Mouse (Mus musculus) C2C12 (cell line): ENCODE data around the gene Tmem51. TPM values are rescaled to one million over a fixed set of nuclear protein-coding genes. Genes with fewer than 3 reads are reported as not detected.

Experiments used
- H3K27me3 ChIP-seq: one replicate; pipeline ENCODE4 v1.6.1; 2011; ENCODE audit not compliant: control insufficient read depth, insufficient read depth, insufficient read length
- H3K36me3 ChIP-seq: one replicate; pipeline ENCODE4 v1.6.1; 2011; ENCODE audit not compliant: control insufficient read depth, insufficient read depth
- H3K4me3 ChIP-seq: one replicate; pipeline ENCODE4 v1.5.1; 2011; ENCODE audit warnings: mild to moderate bottlenecking, control low read depth; ENCODE audit not compliant: poor library complexity, insufficient read depth, severe bottlenecking
- H3K79me2 ChIP-seq: one replicate; pipeline ENCODE4 v1.6.1; 2011; ENCODE audit not compliant: control insufficient read depth, insufficient read depth
- H3K79me3 ChIP-seq: one replicate; pipeline ENCODE4 v1.6.1; 2011; ENCODE audit warnings: low read depth, control low read depth
- H3ac ChIP-seq: one replicate; pipeline ENCODE3; 2011; ENCODE audit warnings: low read depth; ENCODE audit not compliant: control insufficient read depth, insufficient read length
- CEBPB ChIP-seq: IDR thresholded peaks from one replicate; pipeline ENCODE4 v1.6.1; 2011; ENCODE audit warnings: low read depth, mild to moderate bottlenecking, control low read depth, moderate library complexity
- CTCF ChIP-seq: IDR thresholded peaks from one replicate; pipeline ENCODE4 v1.5.1; 2011; ENCODE audit not compliant: control insufficient read depth, insufficient read depth, insufficient read length
- FOSL1 ChIP-seq: IDR thresholded peaks from one replicate; pipeline ENCODE4 v1.8.0; 2011; ENCODE audit warnings: mild to moderate bottlenecking, low read length; ENCODE audit not compliant: poor library complexity, insufficient read depth, severe bottlenecking
- MAX ChIP-seq: IDR thresholded peaks from one replicate; pipeline ENCODE4 v1.6.1; 2011; ENCODE audit warnings: mild to moderate bottlenecking, control low read depth
- MYOD1 ChIP-seq: IDR thresholded peaks from one replicate; pipeline ENCODE4 v1.6.1; 2011; ENCODE audit warnings: low read depth; ENCODE audit not compliant: control insufficient read depth, insufficient read length
- MYOG ChIP-seq: IDR thresholded peaks from one replicate; pipeline ENCODE4 v1.6.1; 2011; ENCODE audit not compliant: control insufficient read depth, insufficient read length; ENCODE audit errors: extremely low read depth
- USF1 ChIP-seq: IDR thresholded peaks from one replicate; pipeline ENCODE4 v1.6.1; 2011; ENCODE audit warnings: low read depth, mild to moderate bottlenecking, control low read depth, moderate library complexity
- polyA plus RNA-seq: library from polyadenylated mRNA; unstranded; fragments of >200 nt; fragmentation: generic; extraction: Trizol; gene quantifications from one replicate; pipeline ENCODE4 v1.2.1, GENCODE M21; 2012; ENCODE audit warnings: missing spikeins

The Tmem51 gene
- polyA plus RNA-seq, 1 experiment = not detected

DNA sequence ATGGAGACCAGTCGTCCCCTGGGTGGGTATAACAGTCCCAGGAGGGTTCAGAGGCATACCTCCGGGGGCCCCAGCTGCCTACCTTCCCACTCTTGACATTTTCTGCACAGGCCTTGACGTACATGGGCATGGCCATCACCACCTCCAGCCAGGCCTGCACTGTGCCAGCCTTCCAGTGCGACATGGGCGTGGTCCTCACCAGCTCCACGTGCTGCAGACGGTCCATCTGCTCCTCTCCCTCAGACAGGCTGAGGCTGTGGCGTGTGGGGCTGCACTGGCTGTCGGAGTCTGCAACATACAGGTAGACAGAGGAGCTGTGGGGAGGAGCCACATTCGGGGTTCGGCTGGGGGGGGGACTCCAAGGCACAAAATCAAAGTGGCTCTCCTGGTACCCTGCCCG lies 33.9 kb upstream of the Tmem51 start:
- no peaks in the 10 kb centered on the region for H3K36me3 ChIP-seq
- no peak overlapping the region for H3K4me3 ChIP-seq
- H3K27me3 ChIP-seq = no peaks in the 10 kb centered on the region
- no peaks in the 10 kb centered on the region for H3K79me3 ChIP-seq
- no peaks in the 10 kb centered on the region for H3K79me2 ChIP-seq
- TF ChIP-seq CEBPB (no peak), FOSL1 (no peak), USF1 (no peak), CTCF (no peak), MYOD1 (no peak), MYOG (no peak), MAX (no peak)
- no peak overlapping the region for H3ac ChIP-seq

DNA sequence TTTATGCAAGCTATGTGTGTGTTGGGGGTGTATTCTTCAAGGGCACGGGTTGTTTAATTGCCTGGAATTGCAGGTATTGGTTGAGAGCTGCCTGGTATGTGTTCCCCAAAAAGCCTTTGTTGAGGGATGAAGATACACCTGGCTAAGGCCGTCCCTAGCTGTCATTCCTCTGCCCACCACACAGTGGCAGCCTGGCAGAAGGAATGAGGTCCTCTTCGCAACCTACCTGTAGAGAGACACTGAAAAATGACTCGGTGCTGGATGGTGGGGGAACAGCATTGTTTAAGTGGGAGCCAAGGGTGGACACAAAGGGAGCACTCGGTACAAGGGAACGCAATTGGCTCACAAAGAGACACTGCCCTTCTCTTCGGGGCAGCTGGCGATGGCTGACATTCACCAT lies 29.2 kb upstream of the Tmem51 start:
- H3K79me3 ChIP-seq = no peaks in the 10 kb centered on the region
- H3K27me3 ChIP-seq = no peaks in the 10 kb centered on the region
- no peak overlapping the region for H3ac ChIP-seq
- TF ChIP-seq CEBPB (no peak), USF1 (no peak), MYOD1 (no peak), CTCF (no peak), MAX (no peak), FOSL1 (no peak), MYOG (no peak)
- no peaks in the 10 kb centered on the region for H3K79me2 ChIP-seq
- no peak overlapping the region for H3K4me3 ChIP-seq
- no peaks in the 10 kb centered on the region for H3K36me3 ChIP-seq

DNA sequence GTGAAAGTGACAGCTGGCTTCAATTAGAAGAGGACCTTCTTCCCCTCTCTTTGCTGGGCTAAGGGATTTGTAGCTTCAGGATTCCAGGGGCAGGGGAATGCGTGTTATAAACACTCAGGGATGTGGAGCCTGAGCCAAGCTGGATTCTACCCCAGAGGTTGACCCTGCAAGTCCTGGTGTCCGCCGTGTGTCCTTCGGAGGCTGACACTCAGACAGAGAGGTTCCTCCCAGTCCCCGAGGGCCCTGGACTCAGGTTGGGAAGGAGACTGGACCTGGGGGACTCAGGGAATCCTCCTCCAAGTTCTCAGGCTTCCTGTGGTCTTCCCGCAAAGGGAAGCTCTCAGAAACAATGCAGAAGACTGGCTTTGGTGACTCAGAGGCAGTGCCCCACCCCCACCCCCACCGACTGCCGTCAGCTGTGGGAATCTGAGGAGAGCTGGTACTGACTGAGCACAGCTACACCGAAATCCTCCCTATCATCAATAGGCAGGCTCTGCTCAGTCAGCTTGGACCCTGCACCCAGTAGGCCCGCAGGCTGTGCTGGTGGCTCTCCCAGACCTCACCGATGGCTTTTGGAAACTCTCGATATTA lies 19.1 kb upstream of the Tmem51 start:
- Histone ChIP-seq H3K27me3 (no peaks in the 10 kb centered on the region), H3K79me2 (no peaks in the 10 kb centered on the region), H3K79me3 (no peaks in the 10 kb centered on the region), H3K4me3 (no peak overlapping the region), H3K36me3 (no peaks in the 10 kb centered on the region), H3ac (no peak overlapping the region)
- TF ChIP-seq USF1 = no peak
- TF ChIP-seq MYOD1 = no peak
- no peak for TF ChIP-seq FOSL1
- TF ChIP-seq CTCF = no peak

DNA sequence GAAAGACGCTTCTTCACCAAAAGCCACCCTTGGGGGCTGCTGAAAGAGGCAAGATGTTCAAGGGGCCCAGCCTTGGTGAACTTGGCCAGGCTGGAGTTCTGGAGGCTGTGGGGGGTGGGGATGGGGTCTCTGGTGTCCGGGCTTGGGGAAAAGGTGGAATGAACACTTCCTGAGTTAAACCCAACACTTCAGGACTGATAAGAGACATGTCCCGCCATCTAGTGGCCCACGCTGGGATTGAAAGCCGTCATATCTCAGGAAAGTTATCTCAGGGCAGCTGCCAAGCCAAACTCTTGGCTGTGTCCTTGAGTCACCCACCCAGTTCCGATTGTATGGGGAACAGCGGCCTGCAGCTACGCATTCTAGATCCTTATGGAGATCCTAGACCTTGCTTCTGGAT lies 14.2 kb upstream of the Tmem51 start:
- no peaks in the 10 kb centered on the region for H3K79me3 ChIP-seq
- no peaks in the 10 kb centered on the region for H3K79me2 ChIP-seq
- H3K4me3 ChIP-seq = no peak overlapping the region
- no peaks in the 10 kb centered on the region for H3K27me3 ChIP-seq
- no peak for TF ChIP-seq MYOG
- no peak for TF ChIP-seq CTCF
- no peak for TF ChIP-seq MYOD1
- TF ChIP-seq USF1 = no peak
- no peak for TF ChIP-seq FOSL1
- TF ChIP-seq MAX = no peak
- TF ChIP-seq CEBPB = no peak
- H3K36me3 ChIP-seq = no peaks in the 10 kb centered on the region
- no peak overlapping the region for H3ac ChIP-seq

DNA sequence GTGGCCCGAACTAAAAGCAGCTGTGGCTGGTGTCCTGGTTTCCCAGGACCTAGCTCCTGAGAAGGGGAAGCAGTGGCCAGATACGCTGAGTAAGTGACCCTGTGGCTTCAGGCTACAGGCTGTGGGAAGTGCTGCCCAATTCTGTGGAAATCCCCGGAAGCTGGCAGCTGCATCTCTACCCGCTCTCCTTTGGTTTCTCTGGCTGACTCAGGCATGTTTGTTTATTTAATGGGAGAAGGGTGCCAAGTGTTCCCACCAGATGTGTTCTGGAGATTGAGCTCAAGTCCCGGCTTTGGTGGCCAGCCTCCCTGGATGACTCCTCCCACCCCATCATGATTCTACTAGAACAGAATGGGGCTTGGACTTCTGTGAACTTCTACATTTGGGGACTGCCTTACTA lies 13.8 kb upstream of the Tmem51 start:
- H3ac ChIP-seq = no peak overlapping the region
- no peaks in the 10 kb centered on the region for H3K79me3 ChIP-seq
- no peaks in the 10 kb centered on the region for H3K27me3 ChIP-seq
- TF ChIP-seq MYOG (no peak), CEBPB (peak; percentile 34), USF1 (no peak), MAX (no peak)
- no peaks in the 10 kb centered on the region for H3K36me3 ChIP-seq
- H3K79me2 ChIP-seq = no peaks in the 10 kb centered on the region
- no peak overlapping the region for H3K4me3 ChIP-seq

DNA sequence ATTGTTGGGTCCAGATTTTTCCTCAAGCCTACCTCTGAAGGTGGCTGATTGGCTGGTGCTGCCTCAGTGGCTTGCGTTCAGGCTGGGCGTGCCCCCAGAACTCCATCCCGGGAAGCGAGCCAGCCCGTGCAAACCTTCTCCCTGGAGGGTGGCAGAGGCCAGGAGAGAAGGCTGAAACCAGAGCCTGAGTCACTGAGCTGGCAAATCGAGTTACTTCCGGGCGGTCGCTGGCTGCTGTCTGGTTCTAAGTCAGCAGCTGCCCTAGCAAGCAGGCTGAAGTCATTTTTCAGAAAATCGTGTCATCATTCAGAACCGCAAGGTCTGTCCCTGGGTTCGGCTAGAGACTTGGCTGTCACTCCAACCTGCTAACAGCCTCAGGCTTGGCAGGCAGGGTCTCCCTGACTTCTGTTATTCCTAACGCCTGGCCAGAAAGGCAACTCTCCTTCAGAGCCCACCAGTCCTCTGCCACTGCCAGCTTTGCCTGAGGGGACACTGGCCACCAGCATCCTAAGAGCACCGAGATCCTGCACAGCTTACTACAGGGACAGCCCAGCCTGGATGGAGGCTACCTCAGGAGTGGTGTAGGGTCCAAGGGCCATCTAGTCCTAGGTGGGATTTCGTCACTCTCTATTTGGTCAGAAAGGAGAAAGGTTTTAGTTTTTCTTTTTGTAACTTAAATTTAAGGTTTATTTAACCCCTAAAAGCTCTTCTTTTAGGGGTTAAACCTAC lies 11.6 kb upstream of the Tmem51 start:
- H3K79me3 ChIP-seq = no peaks in the 10 kb centered on the region
- TF ChIP-seq USF1 (no peak), MYOD1 (no peak), CTCF (no peak), MYOG (no peak), FOSL1 (no peak), CEBPB (no peak)
- no peak overlapping the region for H3ac ChIP-seq
- no peaks in the 10 kb centered on the region for H3K36me3 ChIP-seq
- H3K27me3 ChIP-seq = no peaks in the 10 kb centered on the region
- no peak overlapping the region for H3K4me3 ChIP-seq
- no peaks in the 10 kb centered on the region for H3K79me2 ChIP-seq
